Mouse (Mus musculus) small intestine, adult 10 weeks (tissue): ENCODE data around the gene Chil4. TPM values are rescaled to one million over a fixed set of nuclear protein-coding genes. Genes with fewer than 3 reads are reported as not detected.

Experiments
- polyA plus RNA-seq: library from polyadenylated mRNA; stranded (reverse); fragments of 350-450 nt; fragmentation: Illumina TruSeq; extraction: RNeasy Lipid Tissue Mini Kit (QIAGEN cat#74804); gene quantifications from one replicate; pipeline ENCODE4 v1.2.3, GENCODE M21; 2014; ENCODE audit warnings: low replicate concordance

Gene Chil4
- polyA plus RNA-seq = not detected

DNA sequence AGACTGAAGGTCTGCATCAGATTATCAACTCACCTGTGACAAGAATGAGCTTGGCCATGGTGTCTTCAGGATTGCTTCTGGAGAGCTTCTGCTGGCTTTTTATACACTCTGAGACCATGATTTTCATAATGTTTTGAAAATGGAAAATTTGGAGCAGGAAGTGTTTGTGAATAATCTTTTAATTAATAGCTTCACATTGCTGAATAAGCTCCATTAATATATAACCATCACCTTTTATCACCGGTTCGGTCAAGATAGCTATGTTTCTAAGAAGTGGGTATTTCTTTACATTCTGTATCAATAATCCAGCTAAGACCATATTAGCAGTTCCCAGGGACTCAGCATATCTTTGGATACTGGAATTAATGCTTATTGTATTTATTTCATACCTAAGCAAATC, at the start of gene Chil4:
TSS of gene Chil4 (minus strand) at position 101 of the 400 bp plus-strand sequence.

DNA sequence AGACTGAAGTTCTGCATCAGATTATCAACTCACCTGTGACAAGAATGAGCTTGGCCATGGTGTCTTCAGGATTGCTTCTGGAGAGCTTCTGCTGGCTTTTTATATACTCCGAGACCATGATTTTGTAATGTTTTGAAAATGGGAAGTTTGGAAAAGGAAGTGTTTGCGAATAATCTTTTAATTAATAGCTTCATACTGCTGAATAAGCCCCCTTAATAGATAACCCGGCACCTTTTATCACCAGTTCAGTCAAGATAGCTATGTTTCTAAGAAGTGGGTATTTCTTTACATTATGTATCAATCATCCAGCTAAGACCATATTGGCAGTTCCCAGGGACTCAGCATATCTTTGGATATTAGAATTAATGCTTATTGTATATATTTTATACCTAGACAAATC, 51.8 kb downstream of the Chil4 start, which contains the start of gene Chil3:
TSS of gene Chil3 (minus strand) at position 101 of the 400 bp plus-strand sequence.

Other genes with a start within 250 kb of the Chil4 start
- gene Ovgp1, start 245.8 kb downstream of the Chil4 start, polyA plus RNA-seq = 1.7 TPM
- gene Pifo, start 204.9 kb downstream of the Chil4 start, polyA plus RNA-seq = not detected
- gene Chil5, start 186.7 kb downstream of the Chil4 start, polyA plus RNA-seq = not detected
- gene Chia1, start 106.3 kb downstream of the Chil4 start, polyA plus RNA-seq = not detected
- gene Chil3, start 51.9 kb downstream of the Chil4 start, polyA plus RNA-seq = not detected
- gene Chil6, start 186.7 kb upstream of the Chil4 start, polyA plus RNA-seq = 0.33 TPM